Mouse (Mus musculus): ENCODE measurements around the gene Tex9.
"Not testable (repeated sequence)": the region's sequence is repeated elsewhere in the genome, so short reads cannot be mapped to it uniquely, and the experiment has no call there.

Gene Tex9

DNA sequence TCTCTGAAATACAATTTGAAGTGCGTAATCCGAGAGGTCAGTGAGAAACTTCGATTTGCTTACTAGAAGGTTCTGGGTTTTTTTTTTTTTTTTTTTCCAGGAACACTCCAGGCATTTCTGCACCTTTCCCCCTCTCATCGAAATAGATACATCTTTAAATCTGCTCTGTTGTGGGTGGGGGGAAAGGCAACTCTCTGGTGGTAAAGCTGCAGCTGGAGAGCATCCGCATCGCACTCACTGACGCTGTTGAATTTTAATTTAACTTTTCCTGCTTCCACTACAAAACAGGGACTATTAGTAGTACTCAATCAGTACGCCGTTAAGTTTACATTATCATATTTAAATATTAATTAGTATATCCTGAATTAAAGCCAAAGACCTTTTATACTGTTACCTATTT is 53.3 kb downstream of the Tex9 start:
- no peak for DNase-seq (ENCODE audit: low spot score)

DNA sequence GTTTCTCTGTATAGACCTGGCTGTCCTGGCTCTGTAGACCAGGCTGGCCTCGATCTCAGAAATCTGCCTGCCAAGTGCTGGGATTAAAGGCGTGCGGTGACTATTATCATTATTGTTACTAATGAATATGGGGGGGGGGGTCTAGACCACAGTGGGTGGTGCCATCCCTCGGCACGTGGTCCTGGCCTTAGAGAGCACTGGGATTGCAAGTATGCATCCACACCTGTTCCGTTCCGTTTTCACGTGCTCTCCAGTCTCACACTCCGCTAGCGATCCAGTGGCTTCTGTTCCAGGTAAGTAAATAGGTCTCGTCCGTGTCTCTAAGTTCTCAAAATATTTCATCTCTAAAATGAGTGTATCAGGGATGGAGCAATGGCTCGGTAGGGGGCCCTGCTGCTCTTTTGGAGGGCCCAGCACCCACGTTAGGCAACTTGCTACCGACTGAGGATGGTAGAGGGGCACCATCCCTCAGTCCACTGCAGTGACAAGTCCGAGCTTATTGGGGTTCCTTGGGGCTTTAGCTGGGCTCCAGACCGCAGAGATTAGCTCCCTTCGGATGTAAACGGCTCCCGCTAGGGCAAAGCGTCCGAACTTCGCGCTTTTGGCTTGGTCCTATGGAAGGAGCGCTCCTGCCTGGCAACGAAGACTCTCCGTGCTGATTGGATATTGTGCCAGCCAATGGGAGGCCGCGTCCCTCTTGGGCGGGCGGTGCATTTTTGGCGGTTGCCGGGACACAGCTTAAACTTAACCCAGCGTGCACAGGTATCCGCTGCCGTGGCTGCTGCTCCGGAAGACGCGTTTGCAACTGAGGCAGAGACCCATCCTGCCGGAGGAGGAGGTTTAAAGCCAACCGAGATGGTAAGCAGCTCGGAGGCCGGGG is 54.0 kb downstream of the Tex9 start, which contains the start of gene Mns1:
TSS of gene Mns1 (plus strand) at position 190 of the 880 bp plus-strand sequence.
- peak; percentile 95 for DNase-seq (ENCODE audit: low spot score)

DNA sequence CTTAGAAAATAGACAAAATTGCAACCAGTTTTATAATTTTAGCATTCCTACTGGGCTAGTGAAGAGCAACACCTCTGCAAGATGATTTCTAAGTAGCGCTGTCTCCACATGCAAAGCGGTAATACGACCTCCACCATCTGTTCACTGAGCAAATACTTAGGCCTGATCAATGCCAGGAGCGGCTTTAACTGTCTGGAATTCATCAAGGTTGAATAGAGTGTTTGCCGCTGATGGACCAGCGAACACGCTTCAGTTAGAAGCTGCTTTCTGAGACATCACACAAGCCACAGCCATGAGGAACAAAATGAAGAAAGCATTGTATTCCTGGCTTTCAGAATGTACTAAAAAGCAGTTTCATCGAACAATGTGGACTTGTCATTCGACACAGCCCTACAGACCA is 57.1 kb downstream of the Tex9 start:
- no peak for DNase-seq (ENCODE audit: low spot score)

DNA sequence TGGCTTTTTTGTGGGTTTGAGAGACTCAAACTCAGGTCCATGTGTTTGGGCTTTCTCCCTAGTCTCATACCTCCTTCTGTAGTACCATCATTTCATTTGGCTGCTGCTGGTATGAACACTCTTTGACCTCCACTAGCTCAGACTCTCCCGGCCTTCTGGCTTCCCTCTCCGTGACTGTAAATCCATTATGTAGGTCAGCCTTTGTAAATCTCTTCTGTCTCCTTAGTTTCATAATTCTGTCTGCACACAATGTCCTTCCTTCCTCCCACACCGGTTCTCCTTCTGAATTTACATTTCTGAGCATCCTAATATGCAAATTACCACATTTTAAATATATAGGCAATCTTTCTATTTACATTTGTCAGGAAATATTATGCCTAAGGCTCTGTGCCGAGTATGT is 64.2 kb downstream of the Tex9 start:
- DNase-seq (ENCODE audit: low spot score): no peak

DNA sequence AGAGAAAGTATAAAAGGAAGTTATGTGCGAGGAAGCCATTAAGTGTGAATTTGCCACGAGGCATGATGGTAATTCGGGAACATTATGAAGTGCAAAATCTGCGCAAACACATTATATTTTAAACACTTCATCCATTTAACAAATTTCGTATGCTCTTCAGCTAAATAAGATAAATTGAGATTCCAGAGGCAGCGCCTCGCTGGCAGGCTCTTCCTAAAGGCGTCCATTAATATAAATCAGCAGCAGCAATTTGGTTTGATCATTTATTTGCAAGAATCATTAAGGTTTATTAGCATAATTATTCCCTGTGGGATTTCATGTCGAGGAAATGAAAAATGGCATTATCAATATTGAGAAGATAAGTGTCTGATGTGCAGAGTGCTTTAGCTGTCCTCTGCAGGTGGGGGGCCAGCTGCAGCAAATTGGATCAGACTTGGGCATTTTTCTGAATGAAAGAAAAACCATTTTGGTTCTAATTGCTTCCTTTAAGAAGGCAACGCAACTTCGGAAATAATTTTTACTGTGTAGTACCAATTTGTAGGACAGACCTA is 66.6 kb downstream of the Tex9 start:
- DNase-seq (ENCODE audit: low spot score): no peak

DNA sequence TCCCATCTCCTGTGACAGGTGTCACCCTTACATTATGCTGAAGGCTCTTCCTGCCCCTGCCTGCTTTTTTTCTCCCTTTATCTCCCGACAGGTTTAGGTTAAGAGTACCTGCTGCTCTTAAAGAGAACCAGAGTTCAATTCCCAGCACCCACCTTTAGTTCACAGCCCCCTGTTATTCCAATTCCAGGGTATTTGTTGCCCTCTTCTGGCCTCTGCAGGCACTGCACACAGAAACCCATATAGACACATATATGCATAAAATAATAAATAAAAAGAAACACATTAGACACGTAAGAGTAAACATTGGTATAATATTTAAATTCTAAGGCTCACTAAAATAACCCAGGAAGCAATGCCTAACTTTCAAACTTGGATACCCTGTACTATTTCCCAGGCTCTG is 69.3 kb downstream of the Tex9 start:
- DNase-seq (ENCODE audit: low spot score): no peak

DNA sequence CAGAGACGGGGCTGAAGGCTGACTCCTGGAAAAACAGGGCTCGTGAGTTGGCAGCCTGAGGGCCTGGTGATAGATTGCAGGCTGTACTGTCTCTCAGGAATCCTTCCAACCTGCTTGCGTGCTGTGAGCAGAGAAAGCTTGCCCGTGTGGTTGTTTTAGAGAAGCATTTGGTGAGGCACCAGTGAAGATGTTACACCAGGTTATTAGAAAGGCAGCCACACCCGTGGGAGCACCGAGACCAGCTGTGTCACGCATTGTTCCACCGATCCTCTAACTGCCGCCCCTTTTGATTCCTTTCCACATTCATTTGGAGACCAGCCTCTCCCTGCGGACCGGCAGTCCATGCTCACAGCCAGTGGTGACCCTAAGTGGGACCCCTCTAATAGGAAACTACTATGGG is 69.7 kb downstream of the Tex9 start:
- no peak for DNase-seq (ENCODE audit: low spot score)

DNA sequence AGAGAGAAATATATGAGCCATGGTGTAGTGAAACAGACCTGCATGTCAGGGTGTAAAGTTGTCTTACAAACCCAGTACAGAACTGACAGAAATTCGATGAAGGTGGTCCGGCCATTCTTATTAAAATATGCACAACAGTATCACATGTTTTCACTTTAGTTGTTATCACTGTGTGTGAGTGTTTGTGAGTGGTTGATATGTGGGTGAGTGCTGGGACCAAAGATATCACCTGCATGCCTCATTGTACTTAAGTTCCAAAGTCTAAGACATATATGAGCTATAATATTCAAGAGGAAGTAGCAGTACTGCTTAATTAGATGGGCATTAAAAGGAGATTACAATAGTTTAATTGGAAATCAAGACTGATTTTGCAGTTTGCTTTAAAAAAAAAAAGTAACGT is 71.5 kb downstream of the Tex9 start:
- no peak for DNase-seq (ENCODE audit: low spot score)

DNA sequence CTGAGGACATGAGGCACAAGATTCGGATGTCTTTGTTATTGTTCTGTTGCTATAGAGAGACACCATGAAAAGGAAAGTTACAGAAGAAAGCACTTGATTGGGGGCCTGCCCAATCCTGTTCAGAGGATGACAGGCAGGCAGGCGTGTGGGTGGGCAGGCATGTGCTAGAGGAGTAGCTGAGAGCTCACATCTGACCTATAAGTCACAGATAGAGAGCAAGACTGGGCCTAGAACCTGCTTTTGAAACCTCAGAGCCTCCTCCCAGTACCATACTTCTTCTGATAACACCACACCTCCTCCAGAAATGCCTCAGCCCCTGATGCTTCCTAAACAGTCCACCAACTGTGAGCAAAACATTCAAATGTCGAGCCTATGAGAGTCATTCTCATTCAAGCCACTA is 73.6 kb downstream of the Tex9 start:
- DNase-seq (ENCODE audit: low spot score): no peak

DNA sequence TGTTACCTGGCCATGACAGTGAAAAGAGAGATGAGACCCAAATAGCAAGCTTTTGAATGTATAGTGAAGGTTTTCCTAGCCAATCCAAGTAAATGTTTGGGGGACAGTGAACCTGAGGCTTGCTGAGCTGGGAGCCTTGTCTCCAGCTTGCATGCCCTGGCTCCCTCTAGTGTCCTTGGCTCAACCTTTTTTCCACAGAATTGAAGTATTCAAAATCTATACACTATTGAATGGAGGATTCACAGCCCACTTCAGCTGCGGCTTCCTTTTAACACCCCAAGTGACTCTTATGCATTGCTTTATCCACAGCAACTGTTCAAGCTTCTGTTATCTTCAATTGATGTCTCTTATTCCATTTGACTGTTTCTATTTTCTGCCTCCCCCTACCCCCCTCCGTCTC is 80.3 kb downstream of the Tex9 start:
- DNase-seq (ENCODE audit: low spot score): no peak

DNA sequence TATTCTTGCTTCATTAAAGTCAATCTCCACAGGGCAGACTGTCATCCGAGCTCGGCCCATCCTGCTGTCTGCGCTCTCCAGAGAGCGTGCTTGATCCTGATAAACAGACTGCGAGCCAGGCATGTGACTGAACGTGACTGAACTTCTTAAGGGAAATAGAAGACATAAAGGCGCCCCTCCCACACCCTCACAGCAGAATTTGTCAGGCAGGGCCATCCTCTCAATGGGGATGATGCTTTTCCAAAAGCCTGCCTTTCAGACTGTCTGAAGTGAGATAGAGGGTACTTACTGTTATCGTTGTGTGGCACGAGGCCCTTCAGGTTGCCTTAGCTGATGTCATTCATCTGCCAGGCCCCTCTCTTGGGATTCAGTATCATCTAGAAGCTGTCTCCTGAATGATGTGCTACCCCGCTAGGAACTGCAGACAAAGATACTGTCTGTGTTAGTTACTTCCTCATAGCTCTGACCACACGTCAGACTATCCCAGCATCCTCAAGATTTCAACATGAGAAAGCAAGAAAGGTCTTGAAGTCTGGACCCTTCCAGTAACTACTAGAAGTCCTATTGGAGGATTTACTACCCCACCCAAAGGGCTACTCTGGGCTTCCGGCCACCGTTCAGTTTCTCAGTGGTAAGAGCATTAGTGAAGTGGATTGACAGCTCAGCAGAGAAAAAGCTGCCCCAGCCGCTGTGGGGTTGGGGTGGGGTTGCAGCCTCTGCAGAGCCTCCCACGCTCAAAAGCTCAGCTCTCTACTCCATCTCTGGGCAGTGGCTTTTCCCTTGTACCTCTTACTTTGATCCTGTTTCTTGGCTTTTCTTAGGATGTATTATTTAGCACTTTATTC is 82.4 kb downstream of the Tex9 start:
- peak; percentile 5 for DNase-seq (ENCODE audit: low spot score)

DNA sequence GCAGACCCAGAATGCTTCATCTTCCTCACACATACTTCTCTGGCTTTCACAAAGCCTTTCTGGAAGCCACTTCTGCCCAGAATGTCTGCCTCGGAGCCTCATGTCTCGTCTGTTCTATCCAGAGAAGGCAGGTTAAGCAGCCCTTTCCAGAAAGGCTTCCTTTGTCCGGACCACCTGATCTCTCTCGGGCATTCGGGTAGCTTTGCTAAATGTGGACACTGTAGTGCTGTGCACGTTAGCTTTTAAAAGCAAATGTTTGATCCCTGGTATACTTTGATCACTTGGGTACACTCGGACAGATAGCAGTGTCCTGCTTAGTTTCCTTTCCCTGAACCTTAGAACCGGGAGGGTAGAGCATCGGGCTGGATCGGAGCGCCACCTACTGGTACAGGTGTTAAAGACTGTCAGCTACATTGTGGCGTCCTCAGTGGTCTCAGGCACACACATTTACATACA is 83.9 kb downstream of the Tex9 start:
- peak; percentile 61 for DNase-seq (ENCODE audit: low spot score)

DNA sequence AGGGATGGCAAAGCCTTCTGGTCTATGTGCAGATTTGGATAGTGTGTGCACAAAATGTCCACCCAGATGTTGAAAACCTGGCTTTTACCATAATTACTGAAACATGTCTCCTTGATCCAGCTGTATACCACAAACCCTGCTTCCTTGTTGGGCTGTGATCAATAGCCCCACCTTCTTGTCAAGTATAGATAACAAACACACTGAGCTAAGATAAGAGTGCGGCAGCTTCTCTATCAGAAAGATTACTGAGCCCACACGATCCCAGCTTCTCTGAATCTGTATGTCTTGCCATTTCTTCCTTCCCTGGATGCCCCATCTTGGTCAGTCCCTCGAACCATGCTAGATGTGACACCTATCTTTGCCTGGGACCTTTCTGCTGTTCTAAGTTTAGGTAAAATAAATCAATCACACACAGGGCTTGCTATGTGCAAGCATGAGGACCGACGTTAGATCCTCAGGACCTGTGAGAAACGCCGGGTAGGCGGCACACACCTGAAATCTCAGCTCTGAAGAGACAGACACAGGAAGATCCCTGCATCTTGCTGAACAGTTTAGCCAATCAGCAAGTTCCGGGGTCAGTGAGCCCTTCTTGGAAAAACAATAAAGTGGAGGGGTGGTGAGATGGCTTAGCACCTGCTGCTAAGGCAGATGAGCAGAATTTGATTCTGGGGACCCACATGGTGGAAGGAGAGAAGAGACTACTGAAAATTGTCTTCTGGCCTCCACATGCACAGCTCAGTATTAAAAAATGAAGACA is 86.0 kb downstream of the Tex9 start:
- DNase-seq (ENCODE audit: low spot score): no peak

DNA sequence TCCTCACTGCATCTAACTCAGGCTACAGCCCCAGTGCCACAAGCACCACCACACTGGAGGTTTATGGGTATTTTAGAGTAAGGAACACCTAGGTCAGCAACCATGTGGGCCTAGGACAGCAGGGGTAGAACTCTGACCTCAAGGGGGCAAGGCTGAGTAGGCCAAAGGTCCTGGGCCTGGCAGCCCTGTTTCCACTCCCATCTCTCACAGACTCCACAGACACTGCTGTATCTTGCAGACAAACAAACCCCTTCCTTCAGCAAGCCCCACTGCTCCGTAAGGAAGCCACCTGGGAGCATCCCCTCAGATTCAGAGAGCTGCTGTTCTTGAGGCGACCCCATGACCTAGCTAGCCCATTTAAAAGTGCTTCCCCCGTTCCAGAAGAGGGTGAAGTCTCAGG is 87.1 kb downstream of the Tex9 start:
- DNase-seq (ENCODE audit: low spot score): no peak

DNA sequence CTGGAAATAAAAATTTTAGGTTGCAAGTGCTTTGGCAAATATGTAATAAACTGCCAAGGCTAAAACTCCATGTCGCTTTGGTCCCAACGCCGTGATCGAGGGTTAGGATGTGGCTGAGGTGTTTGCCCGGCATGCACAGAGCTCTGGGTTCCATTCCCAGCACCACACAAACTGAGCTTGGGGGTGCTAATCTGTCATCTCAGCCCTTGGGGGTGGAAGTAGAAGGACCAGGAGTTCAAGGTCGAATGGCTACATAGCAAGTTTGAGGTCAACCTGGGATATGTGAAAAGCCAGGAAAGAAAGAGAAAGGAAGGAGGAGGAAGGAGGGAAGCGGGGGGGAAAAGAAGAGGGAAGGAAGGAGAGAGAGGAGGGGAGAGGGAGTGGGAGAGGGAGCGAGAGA is 87.6 kb downstream of the Tex9 start:
- DNase-seq (ENCODE audit: low spot score): no peak

DNA sequence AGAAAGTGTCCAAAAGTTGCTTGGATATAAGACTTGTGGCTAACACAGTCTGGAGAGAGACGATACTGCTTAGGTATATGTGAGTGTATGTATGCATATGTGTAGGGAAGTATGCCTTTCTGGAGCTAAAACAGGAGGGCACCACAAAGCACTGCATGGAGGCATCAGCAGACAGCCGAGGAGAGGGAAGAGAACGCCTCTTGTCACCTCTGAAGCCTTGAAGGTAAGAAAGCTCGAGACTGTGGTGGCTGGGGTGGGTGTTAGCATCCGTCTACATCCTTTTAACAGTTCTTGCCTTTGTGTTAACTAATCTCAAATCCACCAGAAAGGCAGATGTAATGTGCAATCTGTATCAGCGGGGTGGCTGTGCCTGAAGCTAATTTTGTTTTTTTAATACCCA is 88.6 kb downstream of the Tex9 start:
- no peak for DNase-seq (ENCODE audit: low spot score)

DNA sequence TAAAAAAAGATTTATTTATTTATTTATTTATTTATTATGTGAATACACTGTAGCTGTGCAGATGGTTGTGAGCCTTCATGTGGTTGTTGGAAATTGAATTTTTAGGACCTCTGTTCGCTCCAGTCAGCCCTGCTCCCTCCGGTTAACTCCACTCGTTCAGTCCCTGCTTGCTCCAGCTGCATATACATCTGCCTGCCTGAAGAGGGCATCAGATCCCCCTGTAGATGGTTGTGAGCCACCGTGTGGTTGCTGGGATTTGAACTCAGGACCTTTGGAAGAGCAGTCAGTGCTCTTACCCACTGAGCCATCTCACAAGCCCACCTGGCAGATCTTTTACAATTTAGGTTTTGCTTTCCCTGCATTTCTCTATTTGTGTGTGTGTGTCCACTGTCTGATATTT is 90.2 kb downstream of the Tex9 start:
- not testable (repeated sequence) for DNase-seq (ENCODE audit: low spot score)

All from lung, postnatal 25 days (tissue).